Mouse (Mus musculus): ENCODE results near the gene Pim1. TPM values are rescaled to one million over a fixed set of nuclear protein-coding genes. Genes with fewer than 3 reads are reported as not detected.
"Not testable (repeated sequence)": the region's sequence is repeated elsewhere in the genome, so short reads cannot be mapped to it uniquely, and the experiment has no call there.

Gene Pim1
- polyA plus RNA-seq, 1 experiment from 2014 or later: 14.4 TPM

GRCm38 (mm10) chr17:29498028-29498427, 7.5 kb downstream of the Pim1 start:
- H3K4me3 ChIP-seq: no peak overlapping the region
- no peak overlapping the region for H3K9ac ChIP-seq
- ATAC-seq (ENCODE audit: low read depth): no peak
- H3K4me1 ChIP-seq (replicated peaks): peaks cover 19% of the 10 kb centered on the region
- H3K4me2 ChIP-seq: no peak overlapping the region
- 68% methylated on average over 4 of the region's 4 CpGs for WGBS
- peaks cover 13% of the 10 kb centered on the region for H3K36me3 ChIP-seq
- no peaks in the 10 kb centered on the region for H3K9me3 ChIP-seq
- no peak overlapping the region for H3K27ac ChIP-seq (replicated peaks)
- H3K27me3 ChIP-seq: no peaks in the 10 kb centered on the region

- H3K9me3 ChIP-seq; H3K4me3 ChIP-seq; H3K9ac ChIP-seq; H3K27ac ChIP-seq (replicated peaks); H3K4me2 ChIP-seq; H3K36me3 ChIP-seq; ATAC-seq (ENCODE audit: low read depth); H3K27me3 ChIP-seq: not testable (repeated sequence)
- WGBS: 95% methylated on average over 2 of the region's 2 CpGs
- peaks cover 10% of the 10 kb centered on the region; the same call in 1 of the 2 replicates for H3K4me1 ChIP-seq (replicated peaks)
Observed at GRCm38 (mm10) chr17:29498952-29499351, 8.4 kb downstream of the Pim1 start.

DNA sequence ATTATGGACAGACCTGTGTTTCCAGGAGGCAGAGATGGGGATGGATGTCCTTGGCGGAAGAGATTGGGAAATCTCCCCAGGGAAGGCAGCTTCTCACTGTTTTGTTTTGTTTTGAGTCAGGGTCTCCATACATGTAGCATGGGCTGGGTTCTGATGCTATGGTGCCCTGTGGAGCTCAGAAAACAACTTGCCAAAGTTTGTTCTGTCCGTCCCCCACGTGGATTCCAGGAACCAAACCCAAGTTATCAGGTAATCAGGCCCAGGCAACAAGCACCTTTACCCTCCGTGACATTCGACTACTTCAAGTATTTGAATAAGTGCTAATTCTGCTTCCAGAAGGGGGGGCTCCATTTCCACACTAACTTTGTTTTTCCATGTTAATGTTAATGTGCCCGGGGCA, 9.0 kb downstream of the Pim1 start:
- peaks cover 3% of the 10 kb centered on the region for H3K36me3 ChIP-seq
- no peaks in the 10 kb centered on the region for H3K27me3 ChIP-seq
- peaks cover 5% of the 10 kb centered on the region; the same call in 1 of the 2 replicates for H3K4me1 ChIP-seq (replicated peaks)
- no peak overlapping the region for H3K4me2 ChIP-seq
- no peak overlapping the region for H3K4me3 ChIP-seq
- 80% methylated on average over 6 of the region's 6 CpGs for WGBS
- no peak overlapping the region for H3K27ac ChIP-seq (replicated peaks)
- no peak overlapping the region for H3K9ac ChIP-seq
- ATAC-seq (ENCODE audit: low read depth): no peak
- H3K9me3 ChIP-seq: no peaks in the 10 kb centered on the region

DNA sequence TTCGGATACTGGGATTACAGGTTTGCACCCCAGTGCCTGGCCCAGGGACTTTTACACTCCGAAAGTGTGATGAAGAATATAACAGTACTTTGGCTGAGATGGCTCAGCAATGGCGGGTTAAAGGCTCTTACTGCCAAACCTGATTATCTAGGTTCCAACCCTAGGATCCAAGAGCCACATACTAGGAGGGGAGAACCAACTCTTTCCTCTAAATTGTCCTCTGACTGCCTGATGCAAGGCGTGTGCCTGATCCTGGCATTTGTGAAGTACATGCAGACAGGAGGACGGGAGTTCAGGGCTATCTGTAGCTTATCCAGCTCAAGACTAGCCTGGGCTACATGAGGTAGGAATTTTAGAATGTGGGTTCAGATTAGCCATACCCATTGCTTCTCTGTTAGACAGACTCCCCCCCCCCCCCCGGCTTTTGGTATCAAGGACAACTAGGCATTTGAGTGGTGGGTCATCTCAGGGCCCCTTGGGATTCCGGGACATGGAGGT, 9.7 kb downstream of the Pim1 start:
- no peaks in the 10 kb centered on the region for H3K36me3 ChIP-seq
- no peak overlapping the region for H3K27ac ChIP-seq (replicated peaks)
- no peak overlapping the region for H3K4me2 ChIP-seq
- WGBS: 85% methylated on average over 7 of the region's 7 CpGs
- no peak overlapping the region for H3K4me3 ChIP-seq
- H3K9me3 ChIP-seq: no peaks in the 10 kb centered on the region
- ATAC-seq (ENCODE audit: low read depth): no peak
- H3K9ac ChIP-seq: no peak overlapping the region
- peaks cover 4% of the 10 kb centered on the region; the same call in 1 of the 2 replicates for H3K4me1 ChIP-seq (replicated peaks)
- H3K27me3 ChIP-seq: no peaks in the 10 kb centered on the region

GRCm38 (mm10) chr17:29500802-29501469, 10.4 kb downstream of the Pim1 start:
- H3K9me3 ChIP-seq: no peaks in the 10 kb centered on the region
- H3K27me3 ChIP-seq: no peaks in the 10 kb centered on the region
- peaks cover 4% of the 10 kb centered on the region; the same call in 1 of the 2 replicates for H3K4me1 ChIP-seq (replicated peaks)
- no peak overlapping the region for H3K4me3 ChIP-seq
- no peaks in the 10 kb centered on the region for H3K36me3 ChIP-seq
- no peak overlapping the region for H3K27ac ChIP-seq (replicated peaks)
- WGBS: 80% methylated on average over 17 of the region's 17 CpGs
- H3K9ac ChIP-seq: no peak overlapping the region
- no peak for ATAC-seq (ENCODE audit: low read depth)
- no peak overlapping the region for H3K4me2 ChIP-seq

DNA sequence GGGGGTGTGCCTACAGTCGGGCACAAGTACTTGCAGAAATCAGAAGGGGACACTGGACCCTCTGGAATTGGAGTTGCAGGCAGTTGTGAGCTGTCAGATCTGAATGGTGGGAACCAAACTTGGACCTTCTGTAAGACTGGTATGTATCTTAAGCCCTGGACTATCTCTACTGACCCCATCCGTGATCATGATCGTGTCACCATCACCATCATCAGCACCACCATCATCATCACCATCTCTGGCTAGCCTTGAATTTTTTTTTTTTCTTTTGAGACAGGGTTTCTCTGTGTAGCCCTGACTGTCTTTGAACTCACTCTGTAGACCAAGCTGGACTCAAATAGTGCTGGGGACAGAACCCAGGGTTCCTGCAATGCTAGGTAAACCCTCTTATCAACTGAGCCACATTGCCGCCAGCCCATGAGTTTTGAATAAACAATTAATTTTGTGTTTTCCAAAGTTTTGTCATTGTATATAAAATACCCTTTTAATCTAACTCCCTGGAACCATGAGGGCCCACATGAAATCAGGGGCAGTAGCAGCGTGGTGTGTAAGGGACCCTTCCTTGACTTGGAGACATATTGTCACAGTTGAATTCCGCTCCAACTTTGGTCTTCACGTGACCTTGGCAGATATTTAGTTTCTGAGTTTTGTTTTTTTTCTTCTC, 11.6 kb downstream of the Pim1 start:
- 87% methylated on average over 7 of the region's 7 CpGs for WGBS
- Histone ChIP-seq H3K4me3 (no peak overlapping the region), H3K4me1 (replicated peaks) (peaks cover 4% of the 10 kb centered on the region; the same call in 1 of the 2 replicates), H3K9ac (no peak overlapping the region), H3K4me2 (no peak overlapping the region), H3K27me3 (no peaks in the 10 kb centered on the region), H3K36me3 (no peaks in the 10 kb centered on the region), H3K9me3 (no peaks in the 10 kb centered on the region), H3K27ac (replicated peaks) (no peak overlapping the region)
- no peak for ATAC-seq (ENCODE audit: low read depth)

DNA sequence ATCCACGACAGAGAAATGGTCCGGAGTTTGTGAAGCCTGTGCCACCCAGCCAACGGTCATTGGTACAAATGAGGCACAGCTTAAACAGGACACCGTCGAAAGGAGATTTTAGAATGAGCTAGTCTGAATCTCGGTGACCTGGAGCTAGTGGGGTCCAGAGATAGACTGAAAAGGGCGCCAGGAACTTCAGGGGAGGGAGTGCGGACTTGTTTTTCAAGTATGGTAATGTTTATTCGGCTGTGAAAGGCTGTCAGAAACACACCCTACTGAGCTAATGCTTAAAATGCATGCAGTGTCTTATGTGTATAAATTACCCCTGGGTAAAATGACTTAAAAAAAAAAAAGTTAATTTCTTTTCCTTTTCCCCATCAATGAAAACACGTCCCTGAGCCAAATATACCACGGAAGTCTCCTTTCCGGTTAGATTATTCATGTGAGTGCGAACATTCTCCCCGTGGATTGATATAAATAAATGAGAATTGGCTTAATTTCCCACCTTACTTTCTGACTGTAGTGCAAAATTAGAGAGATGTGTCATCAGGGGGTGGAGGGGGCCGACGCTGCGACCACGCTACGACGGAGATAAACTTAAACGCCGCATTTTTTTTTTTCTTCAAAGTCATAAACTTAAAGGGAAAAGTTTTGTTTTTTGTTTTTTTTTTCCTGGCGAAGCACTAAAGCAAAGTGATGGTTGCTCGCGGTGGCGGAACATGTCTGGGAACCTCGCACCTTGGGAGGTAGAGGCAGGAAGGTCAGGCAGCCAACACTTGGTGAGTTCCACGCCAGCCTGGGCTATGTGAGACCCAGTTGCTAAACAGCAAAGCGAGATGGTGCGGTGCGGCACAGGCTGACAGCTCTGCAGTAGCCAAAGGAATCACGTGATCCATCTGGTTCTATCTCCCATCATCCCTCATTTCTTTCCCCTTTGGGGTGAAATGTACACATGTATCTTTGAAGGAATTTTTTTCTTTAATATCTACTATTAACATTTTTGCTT, 12.4 kb downstream of the Pim1 start:
- Histone ChIP-seq H3K36me3 (no peaks in the 10 kb centered on the region), H3K4me1 (replicated peaks) (peaks cover 4% of the 10 kb centered on the region; the same call in 1 of the 2 replicates), H3K4me3 (no peak overlapping the region), H3K27me3 (no peaks in the 10 kb centered on the region), H3K4me2 (peak overlapping the region; percentile 19), H3K9ac (no peak overlapping the region), H3K27ac (replicated peaks) (no peak overlapping the region), H3K9me3 (no peaks in the 10 kb centered on the region)
- ATAC-seq (ENCODE audit: low read depth): no peak
- WGBS: 25% methylated on average over 32 of the region's 32 CpGs

GRCm38 (mm10) chr17:29503700-29504099, 13.1 kb downstream of the Pim1 start:
- 77% methylated on average over 5 of the region's 5 CpGs for WGBS

GRCm38 (mm10) chr17:29508927-29509608, 18.5 kb downstream of the Pim1 start:
- Histone ChIP-seq H3K27me3 (no peaks in the 10 kb centered on the region), H3K4me1 (replicated peaks) (no peaks in the 10 kb centered on the region), H3K4me3 (no peak overlapping the region), H3K9ac (no peak overlapping the region), H3K9me3 (no peaks in the 10 kb centered on the region), H3K36me3 (no peaks in the 10 kb centered on the region), H3K27ac (replicated peaks) (no peak overlapping the region), H3K4me2 (no peak overlapping the region)
- ATAC-seq (ENCODE audit: low read depth): no peak
- 74% methylated on average over 12 of the region's 12 CpGs for WGBS

More at GRCm38 (mm10) chr17:29503700-29504099, 13.1 kb downstream of the Pim1 start:
- H3K4me1 ChIP-seq (replicated peaks): peaks cover 4% of the 10 kb centered on the region; the same call in 1 of the 2 replicates
- no peak overlapping the region for H3K9ac ChIP-seq
- no peaks in the 10 kb centered on the region for H3K36me3 ChIP-seq
- H3K4me3 ChIP-seq: no peak overlapping the region
- H3K9me3 ChIP-seq: no peaks in the 10 kb centered on the region
- no peak for ATAC-seq (ENCODE audit: low read depth)
- H3K4me2 ChIP-seq: no peak overlapping the region
- no peak overlapping the region for H3K27ac ChIP-seq (replicated peaks)
- H3K27me3 ChIP-seq: no peaks in the 10 kb centered on the region

DNA sequence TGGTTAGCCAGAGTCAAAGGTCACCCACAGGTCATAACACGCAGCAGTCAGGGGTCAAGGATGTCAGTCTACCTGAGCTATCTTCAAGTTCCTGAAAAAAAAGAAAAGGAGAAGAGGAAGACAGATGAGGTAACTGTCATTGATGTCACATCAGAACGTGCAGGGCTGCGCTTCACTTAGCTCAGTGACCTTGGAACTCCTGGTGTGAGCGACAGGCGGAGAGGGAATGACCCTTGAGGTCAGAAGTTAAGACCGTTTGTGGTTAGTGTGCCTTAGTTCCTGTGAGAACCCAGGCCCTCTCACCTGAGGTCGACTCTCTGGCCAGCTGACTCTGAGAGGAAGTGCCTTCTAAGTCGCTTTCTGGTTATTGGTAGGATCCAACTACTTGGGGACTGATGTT, 20.1 kb downstream of the Pim1 start:
- H3K4me2 ChIP-seq: no peak overlapping the region
- H3K9ac ChIP-seq: no peak overlapping the region
- no peaks in the 10 kb centered on the region for H3K27me3 ChIP-seq
- H3K9me3 ChIP-seq: no peaks in the 10 kb centered on the region
- H3K4me3 ChIP-seq: no peak overlapping the region
- ATAC-seq (ENCODE audit: low read depth): no peak
- no peak overlapping the region for H3K27ac ChIP-seq (replicated peaks)
- 65% methylated on average over 8 of the region's 8 CpGs for WGBS
- H3K4me1 ChIP-seq (replicated peaks): no peaks in the 10 kb centered on the region; the same call in 1 of the 2 replicates
- H3K36me3 ChIP-seq: no peaks in the 10 kb centered on the region

DNA sequence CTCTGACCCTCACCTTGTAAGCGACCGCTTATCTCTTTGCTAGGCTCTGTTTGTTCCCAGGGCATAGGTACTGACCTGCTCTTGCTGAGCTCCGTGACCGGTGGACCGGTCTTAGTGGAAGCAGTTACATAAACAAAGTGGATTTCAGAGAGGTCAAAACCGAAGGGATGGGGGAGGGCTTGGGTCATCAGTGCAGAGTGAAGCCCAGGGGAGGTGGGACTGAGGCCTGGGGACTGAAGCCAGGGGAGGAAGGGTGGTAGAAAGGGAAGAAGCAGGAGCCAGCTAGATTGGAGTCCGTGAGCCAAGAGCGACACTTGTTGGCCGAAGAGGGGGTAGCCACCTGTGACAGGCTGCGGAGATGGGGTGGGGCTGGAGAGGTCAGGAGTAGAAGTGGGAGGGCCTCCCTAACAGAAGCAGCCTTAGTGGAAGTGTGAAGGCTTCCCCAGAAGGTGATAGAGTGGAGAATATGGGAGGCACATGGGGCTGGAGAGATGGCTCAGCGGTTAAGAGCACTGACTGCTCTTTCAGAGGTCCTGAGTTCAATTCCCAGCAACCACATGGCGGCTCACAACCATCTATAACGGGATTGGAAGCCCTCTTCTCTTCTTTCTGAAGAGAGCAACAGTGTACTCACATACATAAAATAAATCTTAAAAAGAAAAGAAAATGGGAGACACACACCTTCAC, 22.6 kb downstream of the Pim1 start:
- Histone ChIP-seq H3K27ac (replicated peaks) (no peak overlapping the region), H3K9me3 (no peaks in the 10 kb centered on the region), H3K27me3 (no peaks in the 10 kb centered on the region), H3K4me1 (replicated peaks) (no peaks in the 10 kb centered on the region; the same call in 1 of the 2 replicates), H3K36me3 (no peaks in the 10 kb centered on the region), H3K4me2 (no peak overlapping the region), H3K4me3 (no peak overlapping the region), H3K9ac (no peak overlapping the region)
- 42% methylated on average over 13 of the region's 13 CpGs for WGBS
- ATAC-seq (ENCODE audit: low read depth): peak; percentile 66

Data from neural tube, embryonic 13.5 days (tissue).